Mouse (Mus musculus) limb, embryonic 11.5 days (tissue): ENCODE results near the gene Bcl9l. TPM values are rescaled to one million over a fixed set of nuclear protein-coding genes. Genes with fewer than 3 reads are reported as not detected.

ENCODE experiments used
- ATAC-seq: fragments of 200-750 bp; cut with Nextera tagmentation; 2 replicates; pipeline ENCODE4 v1.8.0; 2017; ENCODE audit warnings: low read depth; ENCODE audit not compliant: insufficient number of reproducible peaks, low FRiP score, low TSS enrichment
- DNase-seq: peaks from one replicate; pipeline ENCODE4 v3.0.0-alpha.2; 2015; ENCODE audit warnings: low spot score
- H3K27ac ChIP-seq: fragments of 300-500 bp; sonication (generic); replicated peaks from 2 replicates; pipeline ENCODE4 v1.5.1; 2014; ENCODE audit warnings: low read depth, mild to moderate bottlenecking, low read length
- H3K27me3 ChIP-seq: fragments of 300-500 bp; sonication (generic); 2 replicates; pipeline ENCODE4 v1.6.1; 2014; ENCODE audit warnings: mild to moderate bottlenecking, low read length, mixed read lengths; ENCODE audit not compliant: control insufficient read depth, insufficient read depth
- H3K36me3 ChIP-seq: fragments of 300-500 bp; sonication (generic); 2 replicates; pipeline ENCODE4 v1.6.1; 2014; ENCODE audit warnings: mild to moderate bottlenecking, low read length, moderate library complexity, mixed read lengths; ENCODE audit not compliant: control insufficient read depth, insufficient read depth
- H3K4me1 ChIP-seq: fragments of 300-500 bp; sonication (generic); 2 replicates; pipeline ENCODE4 v1.6.1; 2014; ENCODE audit warnings: low read length, mixed read lengths; ENCODE audit not compliant: control insufficient read depth, insufficient read depth
- H3K4me2 ChIP-seq: fragments of 300-500 bp; sonication (generic); 2 replicates; pipeline ENCODE4 v1.6.1; 2014; ENCODE audit warnings: low read depth, mild to moderate bottlenecking, moderate library complexity; ENCODE audit not compliant: severe bottlenecking
- H3K4me3 ChIP-seq: fragments of 300-500 bp; sonication (generic); 2 replicates; pipeline ENCODE4 v1.5.1; 2014; ENCODE audit warnings: low read depth, low read length
- H3K9ac ChIP-seq: fragments of 300-500 bp; sonication (generic); 2 replicates; pipeline ENCODE4 v1.6.1; 2014; ENCODE audit warnings: mild to moderate bottlenecking, low read length
- H3K9me3 ChIP-seq: fragments of 300-500 bp; sonication (generic); 2 replicates; pipeline ENCODE4 v1.6.1; 2016; ENCODE audit warnings: low read length; ENCODE audit not compliant: control insufficient read depth
- WGBS: fragments of 180-500 bp; shearing (Covaris S2); extraction: QIAGEN DNeasy Blood & Tissue Kit; methylation state at CpG from one replicate; pipeline ENCODE4 v1.1.7; 2014; 5-methylcytosine and 5-hydroxymethylcytosine counted together
- polyA plus RNA-seq: library from polyadenylated mRNA; unstranded; fragments of >200 nt; fragmentation: Nextera tagmentation; extraction: Ambion mirVana; gene quantifications from 2 replicates; pipeline ENCODE4 v1.2.1, GENCODE M21; 2014

Gene Bcl9l
- polyA plus RNA-seq, 1 experiment from 2014 or later: 11.6 TPM

- Histone ChIP-seq H3K36me3 (no peaks in the 10 kb centered on the region), H3K27ac (peak overlapping the region; percentile 74), H3K4me1 (peaks cover 90% of the 10 kb centered on the region), H3K27me3 (no peaks in the 10 kb centered on the region), H3K9me3 (no peaks in the 10 kb centered on the region), H3K4me2 (peak overlapping the region; percentile 81; the same call in 1 of the 2 replicates), H3K9ac (no peak overlapping the region), H3K4me3 (peak overlapping the region; percentile 14; the same call in 1 of the 2 replicates)
- 12% methylated on average over 17 of the region's 17 CpGs for WGBS
- ATAC-seq (0 out of 2 replicates have a peak, but pooled peaks have one; percentile 15), DNase-seq (no peak)
Measured at GRCm38 (mm10) chr9:44490086-44490967, 7.7 kb downstream of the Bcl9l start.

DNA sequence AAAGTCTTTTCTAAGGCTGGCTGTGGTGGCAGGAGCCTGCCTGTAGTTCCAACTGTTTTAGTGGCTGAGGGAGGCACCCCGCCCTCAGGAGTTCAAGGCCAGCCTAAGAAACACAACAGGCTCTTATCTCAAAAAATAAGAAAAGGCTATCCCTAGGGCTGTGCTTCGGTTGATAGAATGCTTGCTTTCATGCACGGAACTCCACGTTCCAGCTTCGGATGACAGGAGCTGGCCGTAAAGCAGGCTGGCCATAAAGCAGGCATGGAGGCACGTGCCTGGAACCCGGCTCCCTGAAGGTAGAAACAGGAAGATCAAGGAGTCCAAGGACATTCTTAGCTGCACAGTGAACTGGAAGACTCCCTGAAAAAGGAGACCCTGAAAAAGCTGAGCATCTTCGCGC lies 8.7 kb downstream of the Bcl9l start:
- ATAC-seq: no peak
- Histone ChIP-seq H3K4me2 (no peak overlapping the region), H3K4me3 (no peak overlapping the region), H3K27ac (no peak overlapping the region), H3K9me3 (no peaks in the 10 kb centered on the region), H3K27me3 (no peaks in the 10 kb centered on the region), H3K9ac (no peak overlapping the region), H3K36me3 (no peaks in the 10 kb centered on the region), H3K4me1 (peaks cover 83% of the 10 kb centered on the region)
- DNase-seq: no peak
- 59% methylated on average over 10 of the region's 10 CpGs for WGBS

- Histone ChIP-seq H3K27me3 (no peaks in the 10 kb centered on the region), H3K27ac (no peak overlapping the region), H3K9me3 (no peaks in the 10 kb centered on the region), H3K4me2 (no peak overlapping the region), H3K4me3 (no peak overlapping the region), H3K36me3 (no peaks in the 10 kb centered on the region), H3K4me1 (peaks cover 80% of the 10 kb centered on the region), H3K9ac (no peak overlapping the region; the same call in 1 of the 2 replicates)
- no peak for ATAC-seq
- WGBS: 69% methylated on average over 17 of the region's 17 CpGs
- DNase-seq: no peak
Measured at GRCm38 (mm10) chr9:44492631-44493461, 10.2 kb downstream of the Bcl9l start.

- 29% methylated on average over 11 of the region's 11 CpGs for WGBS
- peak overlapping the region; percentile 34; the same call in 1 of the 2 replicates for H3K4me2 ChIP-seq
- no peaks in the 10 kb centered on the region for H3K9me3 ChIP-seq
- H3K27me3 ChIP-seq: no peaks in the 10 kb centered on the region
- no peak for ATAC-seq
- peaks cover 75% of the 10 kb centered on the region for H3K4me1 ChIP-seq
- no peak overlapping the region; the same call in 1 of the 2 replicates for H3K9ac ChIP-seq
- DNase-seq: no peak
- no peaks in the 10 kb centered on the region for H3K36me3 ChIP-seq
- peak overlapping the region; percentile 83 for H3K27ac ChIP-seq
- no peak overlapping the region for H3K4me3 ChIP-seq
Measured at GRCm38 (mm10) chr9:44494261-44494862, 11.7 kb downstream of the Bcl9l start.

DNA sequence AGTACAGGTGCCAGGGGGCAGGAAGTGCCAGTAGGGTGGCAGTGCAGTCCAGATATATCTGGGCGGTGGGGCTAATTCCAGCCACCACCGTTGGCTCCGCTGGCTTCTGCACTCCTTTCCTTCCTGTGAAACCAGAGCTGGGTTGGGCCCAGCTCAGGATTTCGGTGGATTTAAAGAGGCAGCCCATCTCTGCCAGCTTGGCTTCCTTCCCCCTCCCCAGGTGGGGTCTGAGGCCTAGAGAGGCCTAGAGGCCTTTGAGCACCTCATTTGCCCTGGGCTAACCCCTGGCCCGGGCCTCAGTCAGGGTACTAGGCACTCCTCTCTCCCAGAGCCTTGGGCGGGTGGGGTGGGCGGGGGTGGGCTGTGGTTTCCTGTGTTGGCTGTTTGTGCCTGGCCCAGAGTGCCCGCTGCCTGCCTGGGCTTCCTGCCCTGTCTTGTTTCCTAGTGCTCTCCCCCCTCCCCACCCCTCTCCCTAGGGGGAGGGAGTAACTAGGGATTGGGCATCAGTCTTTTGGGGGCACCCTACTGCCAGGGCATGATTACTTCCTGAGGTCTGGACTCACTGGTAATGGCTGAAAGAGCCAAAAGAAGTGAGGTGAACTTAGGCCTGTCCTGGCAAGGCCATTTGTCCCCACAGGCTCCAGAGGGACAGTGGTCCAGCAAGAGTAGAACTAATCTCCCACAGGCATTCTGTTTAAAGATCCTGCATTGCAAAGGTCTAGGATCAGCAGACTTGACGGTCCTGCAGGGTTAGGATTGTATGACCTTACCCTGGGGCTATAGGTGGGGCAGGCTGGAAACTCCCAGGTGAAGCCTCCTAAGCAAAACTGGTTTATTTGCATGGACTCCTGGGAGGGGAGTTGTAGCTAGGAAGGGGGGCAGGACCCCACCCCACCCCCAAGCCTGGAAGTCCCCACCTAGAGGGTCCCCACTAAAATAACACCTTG lies 12.5 kb downstream of the Bcl9l start:
- no peak overlapping the region for H3K9ac ChIP-seq
- no peaks in the 10 kb centered on the region for H3K9me3 ChIP-seq
- no peak for ATAC-seq
- no peak overlapping the region for H3K4me3 ChIP-seq
- H3K4me2 ChIP-seq: peak overlapping the region; percentile 34; the same call in 1 of the 2 replicates
- H3K27me3 ChIP-seq: no peaks in the 10 kb centered on the region
- no peak for DNase-seq
- no peaks in the 10 kb centered on the region for H3K36me3 ChIP-seq
- peak overlapping the region; percentile 83 for H3K27ac ChIP-seq
- H3K4me1 ChIP-seq: peaks cover 75% of the 10 kb centered on the region
- WGBS: 28% methylated on average over 9 of the region's 9 CpGs

DNA sequence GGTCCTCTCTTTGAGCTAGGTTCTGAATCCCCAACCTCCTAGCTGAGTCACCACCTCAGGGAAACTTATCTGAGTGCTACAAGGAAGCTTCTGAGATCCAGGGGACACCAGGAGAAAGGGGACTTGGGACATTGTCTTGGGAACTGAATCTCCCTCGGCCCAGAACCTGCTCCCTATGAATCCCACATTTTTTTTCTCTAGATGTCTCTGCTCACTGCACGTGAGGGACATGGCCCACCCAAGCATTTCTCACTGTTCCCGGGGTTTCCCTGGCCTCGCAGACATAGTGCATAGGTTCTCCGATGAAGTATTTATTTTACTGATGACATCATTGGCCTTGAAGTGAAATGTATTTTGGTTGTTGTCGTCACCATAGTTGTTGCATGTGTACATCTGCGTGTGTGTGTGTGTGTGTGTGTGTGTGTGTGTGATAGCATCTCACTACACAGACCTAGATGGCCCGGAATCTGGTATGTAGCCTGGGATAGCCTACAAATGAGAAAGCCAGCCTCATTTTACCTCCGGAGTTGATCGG lies 13.3 kb downstream of the Bcl9l start:
- H3K4me1 ChIP-seq: peaks cover 75% of the 10 kb centered on the region
- 88% methylated on average over 10 of the region's 10 CpGs for WGBS
- H3K4me3 ChIP-seq: no peak overlapping the region
- no peak overlapping the region for H3K4me2 ChIP-seq
- H3K9me3 ChIP-seq: no peaks in the 10 kb centered on the region
- ATAC-seq: no peak
- no peak overlapping the region for H3K9ac ChIP-seq
- no peak for DNase-seq
- H3K36me3 ChIP-seq: no peaks in the 10 kb centered on the region
- H3K27me3 ChIP-seq: no peaks in the 10 kb centered on the region
- no peak overlapping the region for H3K27ac ChIP-seq

GRCm38 (mm10) chr9:44496803-44497461 lies 14.3 kb downstream of the Bcl9l start:
- Histone ChIP-seq H3K9me3 (no peaks in the 10 kb centered on the region), H3K36me3 (no peaks in the 10 kb centered on the region), H3K4me3 (no peak overlapping the region), H3K4me2 (no peak overlapping the region), H3K27ac (no peak overlapping the region), H3K27me3 (no peaks in the 10 kb centered on the region), H3K9ac (no peak overlapping the region), H3K4me1 (peaks cover 81% of the 10 kb centered on the region)
- no peak for DNase-seq
- no peak for ATAC-seq
- WGBS: 55% methylated on average over 12 of the region's 12 CpGs
